Mouse (Mus musculus) ES-E14 (cell line): ENCODE data around the gene Jade2. TPM values are rescaled to one million over a fixed set of nuclear protein-coding genes. Genes with fewer than 3 reads are reported as not detected.

Experiments used
- DNase-seq: peaks from one replicate; pipeline ENCODE4 v3.0.0-alpha.2; 2013; ENCODE audit warnings: low read depth, low spot score
- H3K27ac ChIP-seq: 2 replicates; pipeline ENCODE4 v1.5.1; 2012; ENCODE audit warnings: low read depth, mild to moderate bottlenecking, low read length, moderate library complexity, mixed read lengths; ENCODE audit not compliant: poor library complexity, insufficient read depth, severe bottlenecking
- H3K36me3 ChIP-seq: 2 replicates; pipeline ENCODE4 v1.6.1; 2012; ENCODE audit warnings: mild to moderate bottlenecking, low read length, moderate library complexity, mixed read lengths; ENCODE audit not compliant: control insufficient read depth, poor library complexity, insufficient read depth, severe bottlenecking
- H3K4me1 ChIP-seq, 2 experiments: fragments of 150-350 bp in 1 of 2; sonication (generic) in 1 of 2; 2 replicates each; pipeline ENCODE4 v1.6.1; 2012; ENCODE audit warnings: low read length in 2 of 2, mild to moderate bottlenecking in 1 of 2, mixed read lengths in 1 of 2; ENCODE audit not compliant: control insufficient read depth in 2 of 2, insufficient read depth in 2 of 2, poor library complexity in 1 of 2
- H3K4me3 ChIP-seq, 2 experiments: fragments of 150-350 bp in 1 of 2; sonication (generic) in 1 of 2; 2 replicates each; pipeline ENCODE4 v1.5.1; 2012; ENCODE audit warnings: low read length in 2 of 2, low read depth in 1 of 2, mild to moderate bottlenecking in 1 of 2, mixed read lengths in 1 of 2; ENCODE audit not compliant: insufficient read depth in 1 of 2, poor library complexity in 1 of 2, severe bottlenecking in 1 of 2
- H3K9ac ChIP-seq: 2 replicates; pipeline ENCODE4 v1.6.1; 2012; ENCODE audit warnings: low read depth, mild to moderate bottlenecking, low read length, mixed read lengths; ENCODE audit not compliant: poor library complexity, insufficient read depth, severe bottlenecking
- H3K9me3 ChIP-seq: fragments of 150-350 bp; sonication (generic); 2 replicates; pipeline ENCODE4 v1.6.1; 2012; ENCODE audit warnings: low read depth, mild to moderate bottlenecking, low read length; ENCODE audit not compliant: control insufficient read depth, insufficient read depth
- CHD2 ChIP-seq: IDR thresholded peaks from 2 replicates; pipeline ENCODE4 v1.6.1; 2014; ENCODE audit warnings: mild to moderate bottlenecking, low read depth, low read length, inconsistent platforms
- HCFC1 ChIP-seq: IDR thresholded peaks from 2 replicates; pipeline ENCODE4 v1.6.1; 2012; ENCODE audit warnings: low read length, inconsistent platforms, borderline replicate concordance; ENCODE audit not compliant: insufficient read depth
- MAFK ChIP-seq: IDR thresholded peaks from 2 replicates; pipeline ENCODE4 v1.6.1; 2014; ENCODE audit warnings: mild to moderate bottlenecking, low read depth, low read length, inconsistent platforms; ENCODE audit not compliant: insufficient read depth
- ZC3H11A ChIP-seq: IDR thresholded peaks from 2 replicates; pipeline ENCODE4 v1.6.1; 2012; ENCODE audit warnings: low read depth, mild to moderate bottlenecking, inconsistent platforms, low read length, borderline replicate concordance
- ZNF384 ChIP-seq: IDR thresholded peaks from 2 replicates; pipeline ENCODE4 v1.6.1; 2012; ENCODE audit warnings: low read depth, low read length, inconsistent platforms
- in situ Hi-C, 2 experiments: fragments of 600-800 bp; cut with MboI; formaldehyde crosslinking; loops; one replicate each; pipeline ENCODE4 v1.15.1; 2025; ENCODE audit warnings: low sequenced_read_pairs in 2 of 2, inconsistent platforms in 1 of 2; ENCODE audit not compliant: unreplicated experiment in 2 of 2
- total RNA-seq: library from RNA; depleted of rRNA; stranded (reverse); fragments of 300-350 nt; gene quantifications from 2 replicates; pipeline ENCODE4 v1.2.3, GENCODE M21; 2012

The Jade2 gene
- total RNA-seq, 1 experiment, result 11.8 TPM

DNA sequence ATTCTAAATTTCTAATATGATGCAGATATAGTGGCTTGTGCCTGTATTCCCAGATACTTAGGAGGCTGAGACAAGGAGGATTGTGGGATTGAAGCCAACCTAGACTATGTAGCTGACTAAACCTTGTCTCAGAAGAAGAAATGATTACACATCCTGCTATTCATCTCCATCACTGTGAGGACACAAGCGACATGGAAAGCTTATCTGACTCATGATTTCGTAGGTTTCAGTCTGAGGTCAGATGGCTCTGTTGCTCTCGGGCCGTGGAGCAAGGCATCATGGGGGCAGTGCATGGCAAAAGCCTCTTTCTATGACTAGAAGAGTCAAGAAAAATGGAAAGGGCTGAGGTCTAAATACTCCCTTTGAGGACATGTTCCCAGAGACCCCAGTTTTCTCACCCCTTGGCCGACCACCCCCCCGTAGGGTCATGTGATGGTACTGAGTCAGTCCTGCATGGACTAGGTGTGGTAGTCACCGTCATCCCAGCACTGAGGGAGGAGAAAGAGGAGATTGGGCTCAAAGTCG, 45.4 kb downstream of the Jade2 start:
- no peak overlapping the region for H3K9ac ChIP-seq
- H3K36me3 ChIP-seq, result peaks cover 22% of the 10 kb centered on the region
- DNase-seq, result no peak
- H3K4me1 ChIP-seq, result peaks cover 0 to 5% of the 10 kb centered on the region in 2 experiments; a peak in 1 of 4 replicates
- no peak overlapping the region for H3K4me3 ChIP-seq
- no peak overlapping the region for H3K27ac ChIP-seq
- in situ Hi-C loops, result no loop called here
- TF ChIP-seq ZC3H11A, result no peak
- no peak for TF ChIP-seq MAFK
- no peak for TF ChIP-seq ZNF384
- no peak for TF ChIP-seq HCFC1
- no peak for TF ChIP-seq CHD2
- no peaks in the 10 kb centered on the region for H3K9me3 ChIP-seq

DNA sequence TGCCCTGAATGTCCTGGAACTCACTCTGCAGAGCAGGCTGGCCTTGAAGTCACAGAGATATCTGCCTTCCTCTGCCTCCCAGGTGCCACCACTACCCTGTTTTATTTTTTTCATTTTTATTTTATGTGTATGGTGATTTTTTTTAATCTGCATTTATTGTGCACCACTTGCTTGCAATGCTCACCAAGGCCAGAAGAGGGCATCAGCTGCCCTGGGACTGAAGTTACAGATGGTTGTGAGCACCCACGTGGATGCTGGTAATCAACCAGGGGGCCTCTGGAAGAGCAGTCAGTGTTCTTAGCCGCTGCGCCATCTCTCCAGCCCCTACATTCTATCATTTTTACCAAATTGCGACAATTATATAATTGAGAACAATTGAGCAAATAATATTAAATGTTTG, 46.2 kb downstream of the Jade2 start:
- Histone ChIP-seq H3K4me1 (peaks cover 0 to 6% of the 10 kb centered on the region in 2 experiments; a peak in 1 of 4 replicates), H3K4me3 (no peak overlapping the region), H3K36me3 (peaks cover 14% of the 10 kb centered on the region), H3K9ac (no peak overlapping the region), H3K27ac (no peak overlapping the region), H3K9me3 (no peaks in the 10 kb centered on the region)
- TF ChIP-seq ZNF384 (no peak), HCFC1 (no peak), ZC3H11A (no peak), CHD2 (no peak), MAFK (no peak)
- no peak for DNase-seq
- in situ Hi-C loops, result no loop called here

DNA sequence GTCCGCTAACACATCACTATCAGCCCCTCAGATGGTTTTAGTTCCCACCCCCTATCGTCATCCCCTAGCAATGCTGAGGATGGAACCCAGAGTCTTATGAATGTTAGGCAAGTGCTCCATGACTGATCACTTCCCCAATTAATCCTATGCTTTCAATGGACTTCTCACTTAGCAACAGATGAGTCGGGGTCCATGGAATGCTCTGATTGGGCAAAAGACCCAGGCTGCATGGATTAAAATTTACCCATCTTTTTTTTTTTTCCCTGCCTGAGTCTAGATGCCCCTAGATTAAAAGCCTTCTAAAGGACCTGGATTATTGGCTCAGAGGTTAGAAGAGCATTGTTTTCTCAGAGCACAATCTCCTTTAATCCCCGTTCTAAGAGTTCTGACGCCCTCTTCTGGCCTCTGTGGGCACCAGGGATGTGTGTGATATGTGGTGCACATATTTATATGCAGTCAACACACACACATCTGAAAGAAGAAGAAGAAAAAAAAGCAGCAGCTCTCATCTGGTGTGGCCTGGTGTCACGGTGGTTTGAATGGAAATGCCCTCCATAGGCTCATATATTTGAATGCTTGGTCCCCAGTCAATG, 47.7 kb downstream of the Jade2 start:
- Histone ChIP-seq H3K4me3 (no peak overlapping the region), H3K9me3 (no peaks in the 10 kb centered on the region), H3K27ac (no peak overlapping the region), H3K9ac (no peak overlapping the region), H3K36me3 (peaks cover 4% of the 10 kb centered on the region; the same call in 1 of the 2 replicates), H3K4me1 (peaks cover 0 to 6% of the 10 kb centered on the region in 2 experiments; a peak in 1 of 4 replicates)
- in situ Hi-C loops, result no loop called here
- 0 out of 2 replicates have a peak, but pooled peaks have one; percentile 16 for TF ChIP-seq ZNF384
- TF ChIP-seq HCFC1, result no peak
- no peak for TF ChIP-seq MAFK
- TF ChIP-seq CHD2, result peak; percentile 94
- TF ChIP-seq ZC3H11A, result no peak
- peak; percentile 42 for DNase-seq

DNA sequence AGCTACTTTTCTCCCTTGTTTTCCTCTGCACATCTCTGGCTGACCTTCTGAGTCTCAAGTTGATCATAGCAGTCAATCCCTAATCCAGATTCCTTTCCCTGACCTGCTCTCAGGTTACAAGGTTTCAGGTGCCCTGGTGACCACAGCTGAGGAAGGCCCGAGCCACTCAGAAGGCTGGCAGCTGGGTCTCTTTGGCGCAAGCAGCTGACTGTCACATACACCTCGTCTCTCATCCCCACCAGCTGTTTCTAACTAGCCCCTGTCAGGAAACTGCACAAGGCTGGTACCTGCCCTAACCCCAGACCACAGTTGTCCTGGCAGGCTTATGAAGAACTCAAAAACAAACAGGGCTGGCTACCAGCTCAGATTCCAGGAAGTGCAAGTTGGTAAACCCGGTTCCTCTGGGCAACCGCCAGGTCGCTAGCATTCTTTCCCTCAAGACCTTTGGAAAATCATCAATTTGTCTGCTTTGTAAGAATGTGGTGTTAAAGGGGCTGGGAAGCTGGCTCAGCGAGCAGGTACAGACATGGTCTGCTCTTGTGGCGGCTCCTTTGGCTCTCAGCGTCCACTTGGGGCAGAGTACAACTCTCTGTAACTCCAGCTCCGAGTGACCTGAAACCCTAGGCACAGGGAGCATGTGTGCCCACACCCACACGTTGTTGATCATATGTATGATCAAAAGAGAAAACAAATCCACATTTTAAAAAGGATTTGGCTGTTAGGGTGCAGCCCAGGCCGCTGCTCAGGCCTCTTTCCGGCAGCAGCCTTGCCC, 50.2 kb downstream of the Jade2 start:
- H3K9ac ChIP-seq, result peak overlapping the region; percentile 58; the same call in 1 of the 2 replicates
- no peak overlapping the region for H3K27ac ChIP-seq

More for the DNA sequence above, 50.2 kb downstream of the Jade2 start:
- H3K9me3 ChIP-seq, result no peaks in the 10 kb centered on the region
- peak overlapping the region; percentile 13 to 44; a peak in 2 of 4 replicates for H3K4me3 ChIP-seq
- H3K4me1 ChIP-seq, result peaks cover 0 to 6% of the 10 kb centered on the region in 2 experiments; a peak in 1 of 4 replicates
- DNase-seq, result no peak
- TF ChIP-seq ZNF384 (no peak), HCFC1 (no peak)
- in situ Hi-C loops, result no loop called here
- H3K36me3 ChIP-seq, result no peaks in the 10 kb centered on the region
